Mouse (Mus musculus) G1E (cell line): ENCODE measurements around the gene Colgalt2. TPM values are rescaled to one million over a fixed set of nuclear protein-coding genes. Genes with fewer than 3 reads are reported as not detected.

Experiments
- ATAC-seq: 2 replicates; pipeline ENCODE4 v1.8.0; 2016; ENCODE audit warnings: mild to moderate bottlenecking; ENCODE audit not compliant: insufficient number of reproducible peaks, poor library complexity, low FRiP score, severe bottlenecking; ENCODE audit errors: extremely low read depth
- DNase-seq: peaks from one replicate; pipeline ENCODE4 v3.0.0; 2012; ENCODE audit warnings: low spot score
- H3K27me3 ChIP-seq: 2 replicates; pipeline ENCODE4 v1.6.1; 2012; ENCODE audit warnings: mild to moderate bottlenecking, low read length, inconsistent platforms; ENCODE audit not compliant: insufficient read depth
- H3K36me3 ChIP-seq: replicated peaks from 2 replicates; pipeline ENCODE3; 2012; ENCODE audit warnings: mild to moderate bottlenecking, inconsistent platforms
- H3K4me1 ChIP-seq: 2 replicates; pipeline ENCODE4 v1.6.1; 2012; ENCODE audit warnings: low read depth, low read length, inconsistent platforms, mixed read lengths; ENCODE audit not compliant: insufficient read depth
- H3K4me3 ChIP-seq: 2 replicates; pipeline ENCODE4 v1.5.1; 2012; ENCODE audit warnings: low read depth, mild to moderate bottlenecking, inconsistent platforms, low read length, moderate library complexity, mixed read lengths
- H3K9me3 ChIP-seq: replicated peaks from 2 replicates; pipeline ENCODE4 v1.6.1; 2012; ENCODE audit warnings: inconsistent platforms
- CTCF ChIP-seq: IDR thresholded peaks from 2 replicates; pipeline ENCODE4 v1.5.1; 2012; ENCODE audit warnings: low read depth, low read length, inconsistent platforms, mixed read lengths
- GATA1 ChIP-seq: IDR thresholded peaks from 2 replicates; pipeline ENCODE4 v1.6.1; 2012; ENCODE audit warnings: borderline replicate concordance, low read length, inconsistent platforms, mixed read lengths
- GATA2 ChIP-seq: IDR thresholded peaks from 2 replicates; pipeline ENCODE4 v1.6.1; 2012; ENCODE audit warnings: low read depth, low read length, inconsistent platforms, borderline replicate concordance
- POLR2AphosphoS5 ChIP-seq: IDR thresholded peaks from 2 replicates; pipeline ENCODE4 v1.6.1; 2012; ENCODE audit warnings: low read depth, low read length, inconsistent platforms; ENCODE audit not compliant: insufficient replicate concordance
- TAL1 ChIP-seq: conservative IDR thresholded peaks from 2 replicates; pipeline ENCODE4 v1.6.1; 2012; ENCODE audit warnings: low read depth, low read length, inconsistent platforms, mixed read lengths
- polyA plus RNA-seq: library from polyadenylated mRNA; stranded (reverse); fragments of >175 nt; gene quantifications from 2 replicates; pipeline ENCODE4 v1.2.3, GENCODE M21; 2012
- total RNA-seq, 2 experiments: library from RNA; stranded (forward) in 1 of 2; stranded (reverse) in 1 of 2; fragments of 200-1000 nt in 1 of 2; fragments of >200 nt in 1 of 2; fragmentation: Nextera tagmentation in 1 of 2; gene quantifications; 2 replicates each; pipeline ENCODE4 v1.2.3; 2014 to 2017

Gene Colgalt2
- total and polyA plus RNA-seq, 3 experiments = 0.16 TPM; not detected in 2

DNA sequence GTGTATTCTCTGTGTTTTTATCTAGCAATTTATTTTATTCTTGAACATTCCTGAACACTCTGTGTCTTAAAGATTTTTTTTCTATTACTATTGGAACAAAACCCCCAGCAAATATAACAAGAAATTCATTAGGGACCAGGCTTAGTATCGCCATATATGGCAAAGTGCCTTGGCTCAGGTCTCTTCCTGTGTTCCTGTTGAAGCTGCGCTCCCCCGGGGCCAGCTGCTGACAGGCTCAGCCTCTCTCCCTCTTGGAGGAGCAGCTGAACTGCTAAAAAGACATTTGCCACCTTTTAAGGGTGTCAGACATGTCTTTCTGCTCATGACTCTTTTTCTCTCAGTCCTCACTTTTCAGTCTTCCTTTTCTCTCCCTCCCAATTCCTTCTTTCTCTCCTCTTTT, 66.7 kb downstream of the Colgalt2 start:
- H3K4me3 ChIP-seq = no peak overlapping the region
- peaks cover 3% of the 10 kb centered on the region; the same call in 1 of the 2 replicates for H3K9me3 ChIP-seq
- TF ChIP-seq GATA2 = no peak
- no peak for TF ChIP-seq TAL1
- no peak for TF ChIP-seq GATA1
- no peak for TF ChIP-seq POLR2AphosphoS5
- no peak for TF ChIP-seq CTCF
- no peaks in the 10 kb centered on the region for H3K36me3 ChIP-seq
- ATAC-seq (no peak), DNase-seq (no peak)
- H3K4me1 ChIP-seq = no peaks in the 10 kb centered on the region
- no peaks in the 10 kb centered on the region for H3K27me3 ChIP-seq

GRCm38 (mm10) chr1:152468443-152468842, 68.8 kb downstream of the Colgalt2 start:
- ATAC-seq (no peak), DNase-seq (no peak)
- no peaks in the 10 kb centered on the region for H3K36me3 ChIP-seq
- H3K27me3 ChIP-seq = no peaks in the 10 kb centered on the region
- TF ChIP-seq POLR2AphosphoS5 (no peak), GATA2 (no peak), GATA1 (no peak)
- H3K9me3 ChIP-seq = no peaks in the 10 kb centered on the region
- H3K4me1 ChIP-seq = no peaks in the 10 kb centered on the region
- H3K4me3 ChIP-seq = no peak overlapping the region

DNA sequence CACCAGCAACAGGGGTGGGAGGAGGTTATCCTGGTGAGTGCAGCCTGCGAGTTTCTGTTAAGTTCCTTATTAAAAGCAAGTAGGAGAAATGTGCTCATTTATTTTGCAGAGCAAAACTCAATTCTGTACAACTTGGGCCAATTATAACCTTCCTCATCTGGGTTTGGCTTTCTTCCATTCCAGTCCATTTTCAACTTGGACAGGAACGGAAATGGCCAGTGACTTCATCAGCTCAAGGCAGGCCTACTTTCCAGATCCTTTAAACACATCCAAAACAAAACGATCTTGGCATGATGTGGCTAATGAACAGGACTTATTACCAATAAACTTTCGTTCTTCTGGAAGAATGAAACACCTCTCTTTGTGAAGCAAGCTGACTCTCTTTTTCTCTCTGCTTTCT, 76.5 kb downstream of the Colgalt2 start:
- Histone ChIP-seq H3K9me3 (no peaks in the 10 kb centered on the region), H3K36me3 (no peaks in the 10 kb centered on the region), H3K4me3 (no peak overlapping the region), H3K4me1 (no peaks in the 10 kb centered on the region), H3K27me3 (no peaks in the 10 kb centered on the region)
- DNase-seq (no peak), ATAC-seq (no peak)
- TF ChIP-seq GATA1 (no peak), TAL1 (no peak), POLR2AphosphoS5 (no peak)

DNA sequence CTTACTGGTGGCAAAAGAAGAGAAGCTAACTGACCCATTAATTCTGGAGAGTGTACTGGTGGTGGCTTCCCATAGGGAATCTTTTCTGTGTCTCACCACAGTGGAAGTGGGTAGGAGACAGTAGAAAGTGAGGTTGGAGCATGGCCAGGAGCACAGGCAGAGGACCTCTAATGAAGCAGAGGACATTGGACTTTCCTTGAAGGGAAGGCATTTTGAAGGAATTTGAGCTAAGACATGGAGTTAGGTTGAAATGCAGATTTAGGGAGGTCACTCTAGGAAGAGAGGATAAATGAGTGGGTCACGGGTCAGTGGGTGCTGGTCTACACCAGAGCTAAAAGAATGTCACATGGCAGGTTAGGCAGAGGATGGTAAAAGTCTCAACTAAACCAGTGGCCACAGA, 91.2 kb downstream of the Colgalt2 start:
- no peak for TF ChIP-seq POLR2AphosphoS5
- no peak for TF ChIP-seq TAL1
- no peak for TF ChIP-seq GATA1
- no peak for TF ChIP-seq GATA2
- TF ChIP-seq CTCF = no peak
- DNase-seq (no peak), ATAC-seq (no peak)
- Histone ChIP-seq H3K4me3 (no peak overlapping the region), H3K27me3 (no peaks in the 10 kb centered on the region), H3K9me3 (peaks cover 3% of the 10 kb centered on the region; the same call in 1 of the 2 replicates), H3K36me3 (no peaks in the 10 kb centered on the region), H3K4me1 (no peaks in the 10 kb centered on the region)

DNA sequence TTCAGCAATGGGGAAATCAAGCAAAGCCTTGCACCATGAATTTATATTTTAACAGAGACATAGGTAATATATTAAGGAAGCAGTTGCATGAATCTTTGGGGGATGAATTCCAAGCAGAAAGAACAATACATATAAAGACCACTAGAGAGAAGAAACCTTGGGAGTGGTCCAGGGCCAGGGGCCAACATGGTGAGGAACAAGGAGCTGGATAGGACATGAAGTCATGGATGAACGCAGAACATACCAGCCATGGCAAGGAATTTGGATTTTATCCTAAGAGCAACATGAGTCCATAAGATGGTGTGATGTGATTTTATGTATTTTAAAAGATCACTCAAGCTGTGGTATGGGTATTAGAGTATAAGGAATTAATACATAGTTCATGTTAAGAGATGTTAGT, 92.6 kb downstream of the Colgalt2 start:
- DNase-seq (no peak), ATAC-seq (no peak)
- Histone ChIP-seq H3K4me3 (no peak overlapping the region), H3K27me3 (no peaks in the 10 kb centered on the region), H3K9me3 (peaks cover 3% of the 10 kb centered on the region; the same call in 1 of the 2 replicates), H3K4me1 (no peaks in the 10 kb centered on the region), H3K36me3 (no peaks in the 10 kb centered on the region)
- TF ChIP-seq GATA1 (no peak), POLR2AphosphoS5 (no peak), TAL1 (no peak)

DNA sequence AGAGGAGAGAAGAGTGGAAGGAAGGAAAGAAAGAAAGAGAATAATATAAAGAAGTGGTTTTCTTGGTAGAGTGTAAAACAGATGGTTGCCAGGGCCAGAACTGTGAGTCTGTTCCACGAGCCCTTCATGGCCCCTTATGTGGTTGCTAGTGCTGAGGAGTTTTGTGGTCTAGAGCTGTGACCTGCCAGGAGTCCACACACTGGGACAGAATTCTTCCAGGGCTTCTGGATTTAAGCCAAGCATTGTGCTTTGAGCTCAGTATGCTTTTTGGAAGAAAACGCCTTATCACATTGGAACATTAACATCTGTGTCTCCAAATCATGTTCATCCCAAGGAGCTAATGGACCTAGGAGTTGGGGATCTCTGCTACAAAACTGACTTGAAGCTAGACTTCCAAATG, 97.2 kb downstream of the Colgalt2 start:
- no peaks in the 10 kb centered on the region for H3K36me3 ChIP-seq
- no peaks in the 10 kb centered on the region for H3K27me3 ChIP-seq
- H3K4me1 ChIP-seq = no peaks in the 10 kb centered on the region
- H3K9me3 ChIP-seq = 0 out of 2 replicates have a peak, but pooled peaks cover 2% of the 10 kb centered on the region
- DNase-seq (no peak), ATAC-seq (no peak)
- H3K4me3 ChIP-seq = no peak overlapping the region
- TF ChIP-seq GATA2 = no peak
- TF ChIP-seq GATA1 = no peak
- no peak for TF ChIP-seq POLR2AphosphoS5
- no peak for TF ChIP-seq CTCF
- TF ChIP-seq TAL1 = no peak

DNA sequence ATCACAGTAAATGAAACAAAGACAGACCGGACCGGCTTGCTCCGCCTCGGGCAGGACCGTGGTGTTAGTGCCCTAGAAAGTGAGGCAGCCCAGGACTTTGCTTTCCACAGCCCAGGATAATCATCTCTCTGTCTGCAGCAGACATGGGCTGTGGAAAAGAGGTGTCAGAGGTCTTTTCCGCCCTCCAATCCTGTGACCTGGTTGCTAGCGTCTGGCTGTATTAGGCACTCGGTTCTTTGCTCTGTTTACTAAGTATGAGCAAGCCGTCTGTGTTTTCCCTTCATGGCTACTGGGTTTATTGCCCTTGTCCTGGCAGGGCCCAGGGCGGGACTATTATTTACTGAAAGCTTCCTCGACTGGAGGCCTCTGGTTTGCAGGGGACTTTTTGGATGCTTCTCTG, 98.0 kb downstream of the Colgalt2 start:
- ATAC-seq (no peak), DNase-seq (no peak)
- H3K36me3 ChIP-seq = no peaks in the 10 kb centered on the region
- H3K4me1 ChIP-seq = no peaks in the 10 kb centered on the region
- no peaks in the 10 kb centered on the region for H3K27me3 ChIP-seq
- no peak overlapping the region for H3K4me3 ChIP-seq
- TF ChIP-seq POLR2AphosphoS5 = no peak
- TF ChIP-seq CTCF = no peak
- no peak for TF ChIP-seq GATA1
- TF ChIP-seq TAL1 = no peak
- no peak for TF ChIP-seq GATA2
- 0 out of 2 replicates have a peak, but pooled peaks cover 2% of the 10 kb centered on the region for H3K9me3 ChIP-seq
